Mouse (Mus musculus) inflammation-experienced regulatory T-cells, adult 6 months (primary cell): ENCODE measurements around the gene Strn3. TPM values are rescaled to one million over a fixed set of nuclear protein-coding genes. Genes with fewer than 3 reads are reported as not detected.
"Not testable (repeated sequence)": the region's sequence is repeated elsewhere in the genome, so short reads cannot be mapped to it uniquely, and the experiment has no call there.

Source experiments
- ATAC-seq: one replicate; pipeline ENCODE4 v1.8.0; 2017
- polyA plus RNA-seq, 3 experiments: library from polyadenylated mRNA; unstranded; fragments of 100-300 nt; shearing (Covaris generic); gene quantifications; one replicate each; pipeline ENCODE4 v1.2.1; 2017

The Strn3 gene
- polyA plus RNA-seq, 3 experiments from 2014 or later: 16.4 to 28.4 (median 27.7) TPM

- not testable (repeated sequence) for ATAC-seq
Measured at GRCm38 (mm10) chr12:51692870-51693269, 1.2 kb upstream of the Strn3 start.

- ATAC-seq: peak; percentile 55
Measured at GRCm38 (mm10) chr12:51690893-51691844, 528 bp downstream of the Strn3 start, which contains the start of gene Ap4s1. TSS of gene Ap4s1 (plus strand) at chr12:51691033.

- ATAC-seq: no peak
Measured at GRCm38 (mm10) chr12:51688546-51688945, 3.2 kb downstream of the Strn3 start.

DNA sequence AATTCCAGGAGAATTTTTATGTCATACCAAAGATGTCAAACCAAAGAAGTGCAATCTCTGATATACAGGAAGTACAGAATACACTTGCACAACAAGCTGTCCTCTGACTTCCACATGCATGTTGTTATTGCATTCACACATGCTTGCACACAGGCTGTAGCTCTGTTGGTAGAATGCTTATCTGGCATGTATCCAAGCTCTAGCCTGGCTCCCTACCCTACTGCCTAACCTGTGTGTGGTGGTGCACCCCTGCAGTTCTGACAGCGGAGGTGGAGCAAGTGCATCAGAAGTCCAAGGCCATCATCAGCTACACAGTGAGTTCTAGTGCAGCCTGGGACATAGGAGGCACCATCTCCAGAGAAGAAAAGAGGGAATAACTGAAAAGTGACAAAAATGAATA, 12.9 kb downstream of the Strn3 start:
- ATAC-seq: no peak

- ATAC-seq: no peak
Measured at GRCm38 (mm10) chr12:51676442-51676841, 15.3 kb downstream of the Strn3 start.

DNA sequence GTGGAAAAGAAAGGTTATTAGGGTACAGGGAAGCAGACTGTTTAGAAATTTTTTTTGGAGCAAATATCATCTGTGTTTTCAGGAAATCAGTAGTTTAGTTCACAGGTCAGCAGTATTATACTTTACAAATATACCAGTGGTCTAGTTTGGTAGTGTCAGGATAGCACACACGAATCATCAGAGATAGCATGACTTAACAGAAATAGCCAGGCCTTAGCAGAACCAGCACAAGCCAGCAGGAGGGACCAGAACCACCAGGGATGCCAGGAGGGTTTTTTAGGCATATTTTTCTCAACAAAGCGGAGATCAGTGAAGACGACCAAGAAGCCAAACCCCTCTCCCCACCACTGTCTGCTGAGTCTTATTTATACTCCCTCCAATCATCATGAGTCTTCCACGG, 18.4 kb downstream of the Strn3 start:
- ATAC-seq: no peak

GRCm38 (mm10) chr12:51671231-51671891, 20.3 kb downstream of the Strn3 start:
- ATAC-seq: no peak

DNA sequence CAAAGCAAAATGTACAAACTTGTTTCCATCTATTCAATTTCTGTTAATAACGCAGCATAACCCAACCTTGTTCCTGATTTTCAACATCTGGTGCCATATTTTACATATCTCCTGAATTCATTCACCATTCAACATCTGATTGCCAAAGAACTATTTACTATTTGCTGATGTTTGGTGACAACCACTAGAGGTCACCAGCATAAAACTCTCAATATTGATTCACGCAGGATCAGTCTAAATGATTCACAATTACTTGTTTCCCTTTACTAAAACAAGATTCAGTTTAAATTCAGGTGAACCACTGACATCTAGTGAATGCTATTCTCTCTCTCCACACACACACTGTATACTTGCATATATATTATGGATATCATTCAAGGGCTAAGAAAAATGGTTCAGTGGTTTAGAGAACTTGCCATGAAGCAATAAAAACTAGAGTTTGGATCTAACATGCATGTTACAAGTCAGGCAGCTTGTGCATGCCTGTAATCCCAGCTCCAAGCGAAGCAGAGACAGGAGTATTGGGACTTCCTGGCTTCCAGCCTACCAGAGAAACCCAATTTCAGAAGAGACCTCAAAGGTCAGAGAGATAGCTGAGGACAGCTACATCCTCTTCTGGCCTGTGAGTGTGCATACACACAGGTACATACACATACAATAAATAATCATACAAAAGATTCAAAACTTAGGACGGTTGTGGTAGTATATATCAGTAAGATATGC, 24.8 kb downstream of the Strn3 start:
- no peak for ATAC-seq

DNA sequence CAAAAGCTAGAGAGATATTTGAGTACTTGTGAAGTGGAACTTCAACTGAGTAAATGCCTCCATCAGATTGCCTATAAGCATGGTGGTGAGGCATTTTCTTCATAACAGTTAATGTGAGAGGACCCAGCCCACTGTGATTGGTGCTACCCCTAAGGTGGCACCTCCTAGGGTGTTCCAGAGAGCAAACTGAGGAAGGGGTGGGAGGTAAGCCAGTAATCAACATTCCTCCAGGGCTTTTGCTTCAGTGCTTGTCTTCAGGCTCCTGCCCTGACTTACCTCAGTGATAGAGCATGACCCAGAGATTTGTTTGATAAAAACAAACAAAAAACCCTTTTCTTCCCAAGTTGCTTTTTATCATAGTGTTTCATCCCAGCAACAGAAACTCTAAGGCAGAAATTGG, 27.8 kb downstream of the Strn3 start:
- no peak for ATAC-seq

DNA sequence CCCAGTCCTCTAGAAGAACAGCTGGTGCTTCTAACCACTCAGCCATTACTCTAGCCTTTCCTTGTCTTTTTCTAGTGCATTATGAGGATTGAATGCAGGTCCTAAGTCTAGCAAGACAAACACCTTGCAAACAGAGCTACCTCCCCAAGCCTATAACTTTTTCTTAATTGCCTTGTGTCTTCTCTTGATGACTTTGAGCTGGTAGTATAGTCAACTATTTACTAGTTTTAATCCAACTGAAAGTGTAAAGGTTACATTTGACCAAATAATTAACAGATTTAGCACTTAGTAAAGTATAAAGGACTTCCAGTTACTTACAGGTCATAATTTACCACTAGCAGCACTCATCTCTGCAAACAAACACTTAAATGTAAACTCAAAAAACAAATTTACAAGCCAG, 28.7 kb downstream of the Strn3 start:
- ATAC-seq: no peak

DNA sequence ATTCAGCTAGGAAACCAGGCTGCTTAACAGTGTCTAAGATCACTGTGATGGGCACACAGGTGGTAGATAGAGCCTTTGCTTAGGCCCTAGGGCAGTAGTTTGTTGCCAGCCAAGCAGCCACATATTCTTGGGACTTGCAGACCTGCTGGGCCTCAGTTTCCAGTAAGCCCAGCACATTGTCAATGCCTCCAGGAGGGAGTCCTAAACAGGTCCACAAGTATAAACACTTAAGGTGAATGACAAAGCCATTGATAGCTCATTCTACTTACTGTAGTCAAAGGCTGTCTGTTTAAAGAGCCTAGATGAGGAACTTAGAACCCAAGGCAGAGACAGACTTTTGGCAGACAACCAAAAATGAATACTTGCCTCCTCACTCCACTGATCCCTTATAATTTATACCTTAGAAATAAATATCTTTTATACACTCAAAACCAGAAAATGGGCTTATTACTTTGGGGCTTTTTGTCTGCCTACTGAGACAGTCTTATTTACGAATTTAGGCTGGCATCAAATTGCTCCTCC, 35.7 kb downstream of the Strn3 start:
- no peak for ATAC-seq

GRCm38 (mm10) chr12:51649401-51649800, 42.3 kb downstream of the Strn3 start:
- not testable (repeated sequence) for ATAC-seq

DNA sequence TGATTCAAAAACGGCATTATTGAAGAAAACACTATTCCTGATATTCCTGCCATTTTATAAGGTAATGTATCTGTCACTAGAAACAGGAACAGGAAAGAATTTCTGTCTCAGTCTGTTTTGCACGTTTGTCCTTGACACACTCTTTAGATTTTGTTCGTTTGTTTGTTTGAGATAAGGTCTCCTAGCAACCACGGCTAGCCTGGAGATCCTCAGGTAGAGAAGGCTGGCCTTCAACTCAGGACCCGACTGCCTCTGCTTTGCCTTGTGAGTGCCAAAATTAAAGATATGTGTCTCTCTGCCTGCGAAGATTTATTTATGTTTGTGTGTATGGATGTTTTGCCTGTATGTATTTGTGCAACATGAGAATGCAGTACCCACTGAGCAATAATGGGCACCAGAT, 49.8 kb downstream of the Strn3 start:
- no peak for ATAC-seq

DNA sequence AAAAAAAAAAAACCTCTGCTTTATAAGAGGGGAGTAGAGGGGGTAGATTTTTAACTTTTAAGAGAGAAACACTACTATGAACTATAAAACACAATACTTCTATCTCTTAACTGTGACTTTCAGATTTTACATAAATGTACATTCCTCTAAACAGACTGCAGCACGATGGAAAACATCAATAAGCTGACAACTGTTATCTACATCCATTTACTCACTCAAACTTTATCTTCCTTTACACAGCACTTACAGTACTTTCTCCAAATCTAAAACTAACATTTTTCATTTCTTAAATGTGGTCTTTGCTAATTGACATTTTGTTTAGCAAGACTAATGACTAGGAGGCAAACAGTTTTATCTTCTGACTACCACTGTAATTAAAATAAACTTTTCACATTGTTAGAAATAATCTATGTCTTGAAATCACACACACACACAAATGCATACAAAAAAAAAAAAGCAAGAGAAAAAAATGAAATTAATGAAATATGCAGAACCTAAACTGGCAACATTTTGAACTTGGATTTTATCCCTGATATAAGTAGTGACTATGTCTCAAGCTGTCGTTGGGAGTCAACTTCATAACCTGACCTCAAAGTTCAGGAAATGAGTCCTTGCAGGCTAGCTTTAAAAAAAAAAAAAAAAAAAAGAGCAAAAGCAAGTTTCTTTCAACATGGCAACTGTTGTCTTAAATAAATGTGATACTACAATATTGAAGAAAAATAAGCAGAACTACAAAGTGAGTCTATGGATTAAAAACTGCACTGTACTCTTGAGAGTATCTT, 54.8 kb downstream of the Strn3 start:
- ATAC-seq: no peak

DNA sequence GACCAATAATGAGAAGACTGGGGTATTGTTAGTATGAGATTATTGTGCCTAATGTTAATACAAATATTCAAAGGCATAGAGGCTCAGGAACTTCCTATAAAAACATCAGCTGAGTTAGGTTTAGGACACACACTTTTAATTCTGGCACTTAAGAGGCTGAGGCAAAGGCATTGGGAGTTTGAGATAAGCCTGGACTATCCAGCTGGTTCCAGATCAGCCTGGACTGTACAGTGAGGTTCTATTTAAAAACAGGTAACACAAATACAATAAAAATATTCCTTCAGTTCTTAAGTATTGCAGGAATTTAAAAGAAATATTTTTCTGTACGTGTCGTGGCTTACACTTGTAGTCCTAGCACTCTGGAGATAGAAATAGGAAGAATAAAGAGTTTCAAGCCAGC, 55.4 kb downstream of the Strn3 start:
- no peak for ATAC-seq

- ATAC-seq: no peak
Measured at GRCm38 (mm10) chr12:51633481-51633880, 58.2 kb downstream of the Strn3 start.

DNA sequence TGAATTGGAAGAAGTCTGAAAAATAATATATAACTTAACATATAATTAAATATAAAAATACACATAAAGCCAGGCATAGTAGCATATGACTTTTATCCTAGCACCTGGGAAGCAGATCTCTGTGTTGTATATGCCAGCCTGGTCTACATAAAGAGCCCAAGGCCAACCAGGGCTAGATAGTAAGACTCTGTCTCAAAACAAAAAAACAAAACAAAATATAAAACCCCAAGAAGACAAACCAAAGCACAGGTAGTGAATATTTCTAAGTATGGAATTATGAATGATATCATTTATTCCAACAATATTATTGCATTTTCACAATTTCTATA, 68.4 kb downstream of the Strn3 start:
- no peak for ATAC-seq

GRCm38 (mm10) chr12:51622670-51623365, 68.9 kb downstream of the Strn3 start:
- no peak for ATAC-seq

DNA sequence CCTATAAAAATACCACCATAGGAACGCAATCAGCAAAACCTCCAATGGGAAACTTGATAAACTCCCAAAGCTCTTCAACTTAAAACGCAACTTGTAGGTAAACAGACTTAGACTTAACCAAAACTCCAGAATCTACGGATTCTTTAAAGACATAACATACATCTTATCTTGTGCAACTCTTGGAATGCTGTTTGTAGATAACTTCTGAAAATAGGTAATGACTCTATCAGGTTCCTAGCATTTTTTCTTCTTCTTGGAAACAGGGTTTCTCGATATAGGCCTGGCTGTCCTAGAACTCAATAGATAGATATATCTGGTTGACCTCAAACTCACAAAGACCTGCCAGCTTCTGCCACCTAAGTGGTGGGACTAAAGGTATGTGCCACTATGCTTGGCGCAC, 70.5 kb downstream of the Strn3 start:
- ATAC-seq: no peak

- no peak for ATAC-seq
Measured at GRCm38 (mm10) chr12:51620572-51620971, 71.1 kb downstream of the Strn3 start.

- ATAC-seq: no peak
Measured at GRCm38 (mm10) chr12:51612361-51612760, 79.3 kb downstream of the Strn3 start.

GRCm38 (mm10) chr12:51606138-51606537, 85.6 kb downstream of the Strn3 start:
- no peak for ATAC-seq
